Mouse (Mus musculus): Measurements from ENCODE around the gene Ciart. TPM values are rescaled to one million over a fixed set of nuclear protein-coding genes. Genes with fewer than 3 reads are reported as not detected.
A peak's percentile ranks its signal among the peaks of the same experiment; 100 is the strongest.

Ciart gene
- polyA plus RNA-seq, 1 experiment: 4.4 TPM

DNA sequence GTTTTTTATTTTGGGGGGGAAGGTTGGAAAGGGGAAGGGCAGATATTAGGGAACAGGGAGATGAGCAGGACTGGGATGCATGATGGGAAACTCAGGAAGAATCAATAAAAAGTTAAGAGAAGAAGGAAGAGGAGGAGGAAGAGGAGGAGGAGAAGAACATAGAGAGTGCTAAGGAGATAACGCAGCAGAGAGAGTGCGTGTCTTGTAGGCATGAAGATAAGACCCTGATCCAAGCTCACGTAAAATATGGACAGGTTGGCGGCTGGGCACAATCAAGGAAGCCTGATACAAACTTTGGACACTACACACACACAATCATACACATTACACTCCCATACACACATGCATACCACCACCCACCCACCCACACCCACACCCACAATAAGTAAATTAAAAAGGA is 32.7 kb upstream of the Ciart start:
- no peaks in the 10 kb centered on the region for H3K79me3 ChIP-seq (ENCODE audit: low read depth)
- no peaks in the 10 kb centered on the region for H3K36me3 ChIP-seq (ENCODE audit: control insufficient read depth, insufficient read depth)
- H3K4me3 ChIP-seq (ENCODE audit: insufficient read depth, poor library complexity, severe bottlenecking): no peak overlapping the region

DNA sequence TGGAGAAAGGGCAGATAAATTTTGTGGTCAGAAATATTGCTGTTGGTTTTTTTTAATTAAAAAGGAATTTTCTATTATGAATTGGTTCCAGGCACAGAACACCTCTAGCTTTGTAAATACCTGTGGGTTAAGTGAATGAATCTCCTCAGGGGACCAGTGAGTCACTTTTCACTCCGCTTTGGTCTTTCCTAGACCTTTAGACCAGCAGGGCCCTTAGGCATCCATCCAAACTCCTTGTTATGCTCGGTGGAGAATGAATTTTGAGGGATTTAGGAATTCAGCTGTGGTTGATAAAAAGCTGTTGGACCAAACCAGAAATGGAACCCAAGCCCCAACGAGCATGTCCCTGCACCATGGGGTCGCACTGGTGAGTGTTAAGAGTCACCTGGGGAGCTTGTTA is 25.6 kb upstream of the Ciart start:
- no peak for TF ChIP-seq CTCF (IDR thresholded peaks at IDR 0.05; ENCODE audit: control insufficient read depth, insufficient read depth, insufficient read length)
- no peak for TF ChIP-seq USF1 (IDR thresholded peaks at IDR 0.05; ENCODE audit: low read depth)
- no peak for TF ChIP-seq FOSL1 (IDR thresholded peaks at IDR 0.05; ENCODE audit: insufficient read depth, low read length, poor library complexity, severe bottlenecking)
- TF ChIP-seq MYOG (IDR thresholded peaks at IDR 0.05; ENCODE audit: control insufficient read depth, extremely low read depth, insufficient read length): no peak
- Histone ChIP-seq H3K79me2 (ENCODE audit: control insufficient read depth, insufficient read depth) (no peaks in the 10 kb centered on the region), H3K79me3 (ENCODE audit: low read depth) (no peaks in the 10 kb centered on the region), H3K36me3 (ENCODE audit: control insufficient read depth, insufficient read depth) (no peaks in the 10 kb centered on the region), H3ac (ENCODE audit: control insufficient read depth, insufficient read length, low read depth) (no peak overlapping the region), H3K27me3 (ENCODE audit: control insufficient read depth, insufficient read depth, insufficient read length) (peaks cover 13% of the 10 kb centered on the region), H3K4me3 (ENCODE audit: insufficient read depth, poor library complexity, severe bottlenecking) (no peak overlapping the region)

More for the DNA sequence above, 32.7 kb upstream of the Ciart start:
- no peak overlapping the region for H3ac ChIP-seq (ENCODE audit: control insufficient read depth, insufficient read length, low read depth)
- no peaks in the 10 kb centered on the region for H3K79me2 ChIP-seq (ENCODE audit: control insufficient read depth, insufficient read depth)
- TF ChIP-seq CTCF (IDR thresholded peaks at IDR 0.05; ENCODE audit: control insufficient read depth, insufficient read depth, insufficient read length) (no peak), MAX (IDR thresholded peaks at IDR 0.05) (no peak), CEBPB (IDR thresholded peaks at IDR 0.05; ENCODE audit: low read depth) (no peak), FOSL1 (IDR thresholded peaks at IDR 0.05; ENCODE audit: insufficient read depth, low read length, poor library complexity, severe bottlenecking) (no peak), USF1 (IDR thresholded peaks at IDR 0.05; ENCODE audit: low read depth) (no peak), MYOG (IDR thresholded peaks at IDR 0.05; ENCODE audit: control insufficient read depth, extremely low read depth, insufficient read length) (no peak)
- H3K27me3 ChIP-seq (ENCODE audit: control insufficient read depth, insufficient read depth, insufficient read length): no peaks in the 10 kb centered on the region

DNA sequence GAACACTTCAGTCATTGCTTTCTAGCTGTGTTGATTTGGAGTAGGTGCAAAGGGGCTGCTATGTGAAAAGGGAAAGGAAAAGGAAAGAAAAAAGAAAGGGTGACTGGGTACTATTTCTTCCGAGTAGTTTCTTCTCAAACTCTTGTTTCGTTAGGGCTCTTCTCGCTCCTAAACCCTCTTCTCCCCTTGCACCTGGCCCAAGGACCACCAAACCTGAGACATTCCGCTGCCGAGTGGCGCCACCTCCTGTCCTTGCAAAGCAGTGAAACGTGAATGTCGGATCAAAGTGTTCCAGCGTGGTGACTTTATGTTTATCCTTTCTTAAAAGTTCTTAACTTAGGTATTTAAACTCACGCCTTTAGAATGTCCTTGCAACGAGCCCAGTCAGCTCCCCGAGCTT is 24.8 kb upstream of the Ciart start:
- Histone ChIP-seq H3K4me3 (ENCODE audit: insufficient read depth, poor library complexity, severe bottlenecking) (no peak overlapping the region), H3ac (ENCODE audit: control insufficient read depth, insufficient read length, low read depth) (no peak overlapping the region)

DNA sequence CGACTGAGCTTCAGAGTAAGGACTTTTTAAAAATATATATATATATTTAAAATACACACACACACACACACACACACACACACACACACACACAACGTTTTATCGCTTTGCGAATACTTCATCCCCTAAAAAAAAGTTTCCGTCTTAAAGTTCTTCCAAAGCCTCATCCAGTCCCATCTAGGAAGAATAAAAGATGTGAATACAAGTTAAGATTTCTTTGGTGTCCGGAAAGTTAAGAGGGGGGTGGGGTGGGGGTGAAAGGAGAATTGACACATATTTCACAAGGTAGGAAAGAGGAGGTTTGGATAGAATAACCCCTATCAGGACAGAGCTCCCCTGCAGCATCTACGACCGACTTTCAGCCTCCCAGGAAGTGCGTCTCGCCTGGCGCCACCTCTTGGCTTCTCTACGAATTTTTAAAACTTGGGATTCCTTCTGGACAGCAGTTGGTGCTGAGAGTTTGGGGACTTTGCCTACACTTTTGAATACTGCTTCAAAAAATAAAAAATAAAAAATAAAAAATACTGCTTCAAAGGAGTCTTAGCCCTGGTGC is 24.0 kb upstream of the Ciart start:
- Histone ChIP-seq H3K79me2 (ENCODE audit: control insufficient read depth, insufficient read depth) (no peaks in the 10 kb centered on the region), H3K79me3 (ENCODE audit: low read depth) (no peaks in the 10 kb centered on the region), H3K4me3 (ENCODE audit: insufficient read depth, poor library complexity, severe bottlenecking) (no peak overlapping the region), H3ac (ENCODE audit: control insufficient read depth, insufficient read length, low read depth) (no peak overlapping the region), H3K27me3 (ENCODE audit: control insufficient read depth, insufficient read depth, insufficient read length) (peaks cover 13% of the 10 kb centered on the region), H3K36me3 (ENCODE audit: control insufficient read depth, insufficient read depth) (no peaks in the 10 kb centered on the region)
- TF ChIP-seq CTCF (IDR thresholded peaks at IDR 0.05; ENCODE audit: control insufficient read depth, insufficient read depth, insufficient read length) (peak; percentile 34), MYOG (IDR thresholded peaks at IDR 0.05; ENCODE audit: control insufficient read depth, extremely low read depth, insufficient read length) (no peak)

More for the DNA sequence above, 24.8 kb upstream of the Ciart start:
- H3K79me2 ChIP-seq (ENCODE audit: control insufficient read depth, insufficient read depth): no peaks in the 10 kb centered on the region
- TF ChIP-seq MAX (IDR thresholded peaks at IDR 0.05): no peak
- TF ChIP-seq CTCF (IDR thresholded peaks at IDR 0.05; ENCODE audit: control insufficient read depth, insufficient read depth, insufficient read length): peak; percentile 82
- no peaks in the 10 kb centered on the region for H3K36me3 ChIP-seq (ENCODE audit: control insufficient read depth, insufficient read depth)
- H3K27me3 ChIP-seq (ENCODE audit: control insufficient read depth, insufficient read depth, insufficient read length): peaks cover 13% of the 10 kb centered on the region
- H3K79me3 ChIP-seq (ENCODE audit: low read depth): no peaks in the 10 kb centered on the region

DNA sequence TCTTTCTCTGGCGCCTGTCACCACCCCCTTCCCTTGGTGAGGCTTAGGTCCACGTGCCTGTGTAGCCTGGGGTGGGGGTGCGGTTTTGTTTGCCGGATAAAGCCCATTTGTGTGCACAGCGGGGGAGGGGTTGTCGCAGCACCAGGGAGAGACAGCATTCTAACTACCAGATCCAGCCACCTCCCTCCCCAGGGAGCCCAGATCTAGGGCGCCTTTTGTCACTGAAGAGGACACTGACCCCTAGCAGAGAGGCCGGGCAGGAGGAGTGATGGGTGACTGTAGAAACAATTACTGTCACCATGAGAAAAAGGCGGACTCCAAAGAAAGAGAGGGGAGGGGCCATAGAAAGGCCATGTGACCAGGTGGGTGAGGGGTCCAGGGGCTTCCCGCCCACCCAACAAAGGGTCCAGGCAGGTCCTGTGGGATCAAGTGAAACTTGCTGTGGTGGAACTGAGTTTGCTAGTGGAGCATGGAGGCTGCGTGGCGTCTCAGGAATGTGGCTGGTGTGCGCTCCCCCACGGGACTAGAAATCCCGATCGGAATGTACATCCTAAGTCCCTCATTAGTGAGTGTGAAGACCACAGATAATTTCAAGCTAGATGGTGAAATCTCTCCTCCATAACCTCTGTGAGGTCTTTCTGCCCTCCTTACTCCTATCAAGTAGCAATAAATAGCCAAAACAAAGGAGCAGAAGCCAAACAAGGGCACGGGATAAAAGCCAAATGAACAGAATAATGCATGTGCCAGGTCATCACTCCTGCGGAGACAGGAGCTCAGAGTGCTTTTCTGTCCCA is 23.3 kb upstream of the Ciart start:
- Histone ChIP-seq H3K79me2 (ENCODE audit: control insufficient read depth, insufficient read depth) (no peaks in the 10 kb centered on the region), H3K4me3 (ENCODE audit: insufficient read depth, poor library complexity, severe bottlenecking) (no peak overlapping the region), H3K36me3 (ENCODE audit: control insufficient read depth, insufficient read depth) (no peaks in the 10 kb centered on the region), H3K27me3 (ENCODE audit: control insufficient read depth, insufficient read depth, insufficient read length) (peaks cover 13% of the 10 kb centered on the region), H3K79me3 (ENCODE audit: low read depth) (no peaks in the 10 kb centered on the region), H3ac (ENCODE audit: control insufficient read depth, insufficient read length, low read depth) (peak overlapping the region; percentile 59)
- TF ChIP-seq CEBPB (IDR thresholded peaks at IDR 0.05; ENCODE audit: low read depth) (no peak), USF1 (IDR thresholded peaks at IDR 0.05; ENCODE audit: low read depth) (peak; percentile 79)

DNA sequence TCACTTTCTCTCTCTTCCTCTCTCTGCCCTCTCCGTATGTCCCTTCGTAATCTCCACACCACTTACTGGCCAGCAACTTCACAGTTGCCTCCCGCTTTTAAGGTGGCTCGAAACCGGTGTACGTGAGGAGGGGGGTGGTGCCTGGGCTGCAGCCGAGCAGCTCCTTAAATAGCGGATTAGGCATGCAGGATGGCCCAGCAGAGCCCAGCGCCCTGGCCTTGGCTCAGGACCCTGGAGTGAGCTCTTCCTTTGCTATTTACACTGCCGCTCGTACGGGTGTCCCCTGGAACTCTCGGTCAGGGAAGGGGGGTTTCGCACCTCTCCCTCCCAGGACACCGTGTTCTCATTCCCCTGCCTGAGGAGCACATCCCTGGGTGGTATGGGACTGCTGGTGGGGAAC is 22.5 kb upstream of the Ciart start, which contains the start of gene Car14:
Gene Car14 (minus strand): TSS at position 124 of the 400 bp plus-strand sequence.
- H3K36me3 ChIP-seq (ENCODE audit: control insufficient read depth, insufficient read depth): no peaks in the 10 kb centered on the region
- no peak within 1 kb of the TSS for H3K4me3 ChIP-seq (ENCODE audit: insufficient read depth, poor library complexity, severe bottlenecking)
- TF ChIP-seq MAX (IDR thresholded peaks at IDR 0.05) (no peak), MYOD1 (IDR thresholded peaks at IDR 0.05; ENCODE audit: control insufficient read depth, insufficient read length, low read depth) (no peak), MYOG (IDR thresholded peaks at IDR 0.05; ENCODE audit: control insufficient read depth, extremely low read depth, insufficient read length) (no peak), FOSL1 (IDR thresholded peaks at IDR 0.05; ENCODE audit: insufficient read depth, low read length, poor library complexity, severe bottlenecking) (no peak), USF1 (IDR thresholded peaks at IDR 0.05; ENCODE audit: low read depth) (no peak), CEBPB (IDR thresholded peaks at IDR 0.05; ENCODE audit: low read depth) (no peak), CTCF (IDR thresholded peaks at IDR 0.05; ENCODE audit: control insufficient read depth, insufficient read depth, insufficient read length) (no peak)
- H3K79me2 ChIP-seq (ENCODE audit: control insufficient read depth, insufficient read depth): no peaks in the 10 kb centered on the region
- peak within 1 kb of the TSS; percentile 59 for H3ac ChIP-seq (ENCODE audit: control insufficient read depth, insufficient read length, low read depth)
- H3K79me3 ChIP-seq (ENCODE audit: low read depth): no peaks in the 10 kb centered on the region
- peaks cover 13% of the 10 kb centered on the region for H3K27me3 ChIP-seq (ENCODE audit: control insufficient read depth, insufficient read depth, insufficient read length)
